Mouse (Mus musculus): ENCODE data around the gene Pimreg. TPM values are rescaled to one million over a fixed set of nuclear protein-coding genes. Genes with fewer than 3 reads are reported as not detected.

Pimreg gene
- polyA plus RNA-seq, 1 experiment from 2014 or later: 6.1 TPM

DNA sequence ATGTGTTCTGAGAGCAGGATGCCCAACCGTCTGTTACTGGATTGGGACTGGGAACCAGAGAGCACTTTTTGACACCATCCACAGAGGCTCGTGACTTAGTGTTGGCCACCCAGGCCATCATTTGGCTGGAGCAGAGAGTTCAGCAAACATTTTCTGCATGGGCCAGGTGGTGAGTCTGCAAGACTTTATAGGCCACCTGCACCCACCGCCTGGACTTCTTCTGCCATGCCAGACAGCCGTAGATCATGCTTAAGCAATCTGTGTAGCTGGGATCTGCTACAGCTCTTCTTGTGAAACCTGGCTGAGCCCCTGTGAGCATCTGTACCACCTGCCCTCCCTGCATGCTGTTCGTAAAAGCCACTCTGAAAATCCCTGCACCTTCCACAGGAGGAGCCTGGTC is 25.5 kb downstream of the Pimreg start:
- no peak overlapping the region for H3K4me2 ChIP-seq (replicated peaks; ENCODE audit: low read depth, low read length)
- H3K4me3 ChIP-seq (ENCODE audit: low read depth, low read length): no peak overlapping the region
- ATAC-seq: no peak
- H3K4me1 ChIP-seq (ENCODE audit: insufficient read depth, low read depth, low read length): no peaks in the 10 kb centered on the region
- no peak overlapping the region for H3K9ac ChIP-seq (replicated peaks; ENCODE audit: low read depth)
- no peak for DNase-seq (ENCODE audit: low spot score)
- no peaks in the 10 kb centered on the region for H3K9me3 ChIP-seq (ENCODE audit: low read length)
- TF ChIP-seq EP300 (IDR thresholded peaks at IDR 0.05) (no peak), CTCF (IDR thresholded peaks at IDR 0.05) (no peak)
- H3K36me3 ChIP-seq (ENCODE audit: insufficient read depth, low read length): no peaks in the 10 kb centered on the region
- no peak overlapping the region for H3K27ac ChIP-seq (ENCODE audit: low read length)
- H3K27me3 ChIP-seq (replicated peaks; ENCODE audit: insufficient read depth, low read length): no peaks in the 10 kb centered on the region
- 73% methylated on average over 5 of the region's 5 CpGs for WGBS

DNA sequence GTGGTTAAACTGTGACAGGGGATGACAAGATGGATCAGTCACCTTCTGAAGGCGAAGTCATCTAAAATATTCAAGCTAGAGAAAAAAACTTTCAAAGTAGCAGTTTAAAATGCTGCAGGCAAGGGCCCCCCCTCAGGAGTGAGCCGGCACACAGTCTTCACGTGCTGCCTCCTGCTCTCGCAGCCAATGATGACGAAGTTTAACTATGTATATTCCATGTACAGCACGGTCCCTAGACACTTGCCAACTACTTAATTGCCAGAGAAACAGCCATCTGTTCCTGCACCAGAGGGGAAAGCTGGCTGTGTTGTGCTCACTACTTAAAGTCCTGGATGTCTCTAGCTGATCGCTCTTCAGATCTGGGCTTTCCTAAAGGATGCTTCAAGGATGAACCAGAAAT is 26.2 kb downstream of the Pimreg start:
- no peak for DNase-seq (ENCODE audit: low spot score)
- H3K9ac ChIP-seq (replicated peaks; ENCODE audit: low read depth): no peak overlapping the region
- WGBS: 59% methylated on average over 7 of the region's 7 CpGs
- no peaks in the 10 kb centered on the region for H3K4me1 ChIP-seq (ENCODE audit: insufficient read depth, low read depth, low read length)
- no peak overlapping the region for H3K4me3 ChIP-seq (ENCODE audit: low read depth, low read length)
- no peak for ATAC-seq
- H3K36me3 ChIP-seq (ENCODE audit: insufficient read depth, low read length): no peaks in the 10 kb centered on the region
- H3K27ac ChIP-seq (ENCODE audit: low read length): no peak overlapping the region
- no peaks in the 10 kb centered on the region for H3K9me3 ChIP-seq (ENCODE audit: low read length)
- no peak for TF ChIP-seq EP300 (IDR thresholded peaks at IDR 0.05)
- H3K4me2 ChIP-seq (replicated peaks; ENCODE audit: low read depth, low read length): no peak overlapping the region
- no peaks in the 10 kb centered on the region for H3K27me3 ChIP-seq (replicated peaks; ENCODE audit: insufficient read depth, low read length)

GRCm38 (mm10) chr11:72070733-72071132 is 28.9 kb downstream of the Pimreg start:
- 74% methylated on average over 9 of the region's 9 CpGs for WGBS
- Histone ChIP-seq H3K27ac (ENCODE audit: low read length) (no peak overlapping the region), H3K4me3 (ENCODE audit: low read depth, low read length) (no peak overlapping the region), H3K4me1 (ENCODE audit: insufficient read depth, low read depth, low read length) (no peaks in the 10 kb centered on the region), H3K9me3 (ENCODE audit: low read length) (no peaks in the 10 kb centered on the region), H3K9ac (replicated peaks; ENCODE audit: low read depth) (no peak overlapping the region), H3K36me3 (ENCODE audit: insufficient read depth, low read length) (no peaks in the 10 kb centered on the region), H3K27me3 (replicated peaks; ENCODE audit: insufficient read depth, low read length) (no peaks in the 10 kb centered on the region), H3K4me2 (replicated peaks; ENCODE audit: low read depth, low read length) (no peak overlapping the region)
- TF ChIP-seq EP300 (IDR thresholded peaks at IDR 0.05) (no peak), CTCF (IDR thresholded peaks at IDR 0.05) (no peak)
- ATAC-seq: no peak
- DNase-seq (ENCODE audit: low spot score): no peak

GRCm38 (mm10) chr11:72072331-72072905 is 30.6 kb downstream of the Pimreg start:
- no peak overlapping the region for H3K9ac ChIP-seq (replicated peaks; ENCODE audit: low read depth)
- 30% methylated on average over 6 of the region's 6 CpGs for WGBS
- no peak overlapping the region for H3K4me2 ChIP-seq (replicated peaks; ENCODE audit: low read depth, low read length)
- H3K36me3 ChIP-seq (ENCODE audit: insufficient read depth, low read length): no peaks in the 10 kb centered on the region
- ATAC-seq (no peak), DNase-seq (ENCODE audit: low spot score) (no peak)
- H3K27me3 ChIP-seq (replicated peaks; ENCODE audit: insufficient read depth, low read length): no peaks in the 10 kb centered on the region
- TF ChIP-seq CTCF (IDR thresholded peaks at IDR 0.05): no peak
- TF ChIP-seq EP300 (IDR thresholded peaks at IDR 0.05): no peak
- no peak overlapping the region for H3K4me3 ChIP-seq (ENCODE audit: low read depth, low read length)
- no peak overlapping the region for H3K27ac ChIP-seq (ENCODE audit: low read length)
- H3K4me1 ChIP-seq (ENCODE audit: insufficient read depth, low read depth, low read length): no peaks in the 10 kb centered on the region
- no peaks in the 10 kb centered on the region for H3K9me3 ChIP-seq (ENCODE audit: low read length)

DNA sequence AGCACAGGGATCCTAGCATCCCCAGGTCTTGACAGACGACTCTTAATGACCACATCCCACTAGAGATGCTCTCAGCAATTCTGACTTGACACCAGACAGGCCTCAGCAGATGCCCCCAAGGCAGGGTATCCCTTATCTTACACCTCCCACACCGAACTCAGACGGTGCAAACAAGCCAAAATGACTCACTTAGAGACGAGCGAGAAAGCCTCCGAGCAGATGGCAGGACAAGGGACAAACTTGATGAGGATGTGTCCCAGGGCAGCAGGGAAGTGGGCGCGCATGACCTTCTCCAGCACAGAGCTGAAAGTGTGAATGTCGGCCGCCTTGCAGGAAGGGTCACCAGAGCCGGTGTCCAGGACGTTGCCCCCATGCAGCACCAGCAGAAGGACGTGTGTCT is 32.4 kb downstream of the Pimreg start:
- H3K4me2 ChIP-seq (replicated peaks; ENCODE audit: low read depth, low read length): no peak overlapping the region
- no peaks in the 10 kb centered on the region for H3K4me1 ChIP-seq (ENCODE audit: insufficient read depth, low read depth, low read length)
- H3K9me3 ChIP-seq (ENCODE audit: low read length): no peaks in the 10 kb centered on the region
- 71% methylated on average over 13 of the region's 13 CpGs for WGBS
- H3K27ac ChIP-seq (ENCODE audit: low read length): no peak overlapping the region
- ATAC-seq: no peak
- no peak for DNase-seq (ENCODE audit: low spot score)
- no peaks in the 10 kb centered on the region for H3K27me3 ChIP-seq (replicated peaks; ENCODE audit: insufficient read depth, low read length)
- no peak overlapping the region for H3K4me3 ChIP-seq (ENCODE audit: low read depth, low read length)
- TF ChIP-seq EP300 (IDR thresholded peaks at IDR 0.05): no peak
- no peak for TF ChIP-seq CTCF (IDR thresholded peaks at IDR 0.05)
- H3K36me3 ChIP-seq (ENCODE audit: insufficient read depth, low read length): no peaks in the 10 kb centered on the region
- H3K9ac ChIP-seq (replicated peaks; ENCODE audit: low read depth): no peak overlapping the region

GRCm38 (mm10) chr11:72078056-72078455 is 36.2 kb downstream of the Pimreg start:
- Histone ChIP-seq H3K36me3 (ENCODE audit: insufficient read depth, low read length) (no peaks in the 10 kb centered on the region), H3K27me3 (replicated peaks; ENCODE audit: insufficient read depth, low read length) (no peaks in the 10 kb centered on the region), H3K4me3 (ENCODE audit: low read depth, low read length) (no peak overlapping the region), H3K4me1 (ENCODE audit: insufficient read depth, low read depth, low read length) (no peaks in the 10 kb centered on the region), H3K27ac (ENCODE audit: low read length) (no peak overlapping the region), H3K4me2 (replicated peaks; ENCODE audit: low read depth, low read length) (no peak overlapping the region), H3K9ac (replicated peaks; ENCODE audit: low read depth) (no peak overlapping the region), H3K9me3 (ENCODE audit: low read length) (no peaks in the 10 kb centered on the region)
- DNase-seq (ENCODE audit: low spot score) (no peak), ATAC-seq (no peak)
- 36% methylated on average over 3 of the region's 3 CpGs for WGBS
- TF ChIP-seq CTCF (IDR thresholded peaks at IDR 0.05): peak; percentile 23; the same call in 1 of the 2 replicates
- TF ChIP-seq EP300 (IDR thresholded peaks at IDR 0.05): no peak

DNA sequence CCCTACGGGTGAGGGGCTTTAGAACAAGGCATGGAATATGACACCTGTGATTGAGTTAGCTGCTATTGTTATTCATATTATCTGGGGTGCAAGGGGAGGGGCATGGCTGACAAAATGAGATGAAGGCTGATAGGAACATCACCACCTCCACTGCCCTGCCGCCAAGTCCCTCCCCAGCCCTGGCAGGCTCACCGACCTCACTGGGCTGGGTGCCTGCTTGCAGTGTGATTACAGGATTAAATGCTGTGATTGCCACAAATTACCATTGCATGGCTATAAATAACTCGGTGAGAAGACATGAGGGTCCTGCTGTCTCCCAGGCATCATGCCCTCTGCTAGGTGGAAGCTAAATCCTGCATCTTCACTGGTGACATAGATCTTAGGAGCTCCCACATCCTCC is 36.8 kb downstream of the Pimreg start:
- TF ChIP-seq CTCF (IDR thresholded peaks at IDR 0.05) (no peak), EP300 (IDR thresholded peaks at IDR 0.05) (no peak)
- no peak overlapping the region for H3K4me3 ChIP-seq (ENCODE audit: low read depth, low read length)
- DNase-seq (ENCODE audit: low spot score) (no peak), ATAC-seq (no peak)
- no peaks in the 10 kb centered on the region for H3K27me3 ChIP-seq (replicated peaks; ENCODE audit: insufficient read depth, low read length)
- no peaks in the 10 kb centered on the region for H3K4me1 ChIP-seq (ENCODE audit: insufficient read depth, low read depth, low read length)
- no peak overlapping the region for H3K9ac ChIP-seq (replicated peaks; ENCODE audit: low read depth)
- no peaks in the 10 kb centered on the region for H3K9me3 ChIP-seq (ENCODE audit: low read length)
- H3K27ac ChIP-seq (ENCODE audit: low read length): no peak overlapping the region
- WGBS: 47% methylated on average over 4 of the region's 4 CpGs
- no peak overlapping the region for H3K4me2 ChIP-seq (replicated peaks; ENCODE audit: low read depth, low read length)
- H3K36me3 ChIP-seq (ENCODE audit: insufficient read depth, low read length): no peaks in the 10 kb centered on the region
